Mouse (Mus musculus) bone marrow, adult 2 months (tissue): Measurements from ENCODE around the gene Gm6583. TPM values are rescaled to one million over a fixed set of nuclear protein-coding genes. Genes with fewer than 3 reads are reported as not detected.
"Not testable (repeated sequence)": the region's sequence is repeated elsewhere in the genome, so short reads cannot be mapped to it uniquely, and the experiment has no call there.

Source experiments
- H3K27ac ChIP-seq: fragments of 200-500 bp; 2 replicates; pipeline ENCODE4 v1.5.1; 2012; ENCODE audit warnings: low read depth, mild to moderate bottlenecking, control low read depth, inconsistent platforms, low read length; ENCODE audit not compliant: control insufficient read depth, poor library complexity, insufficient read depth
- H3K4me1 ChIP-seq: fragments of 200-500 bp; 2 replicates; pipeline ENCODE4 v1.6.1; 2011; ENCODE audit warnings: low read length; ENCODE audit not compliant: control insufficient read depth, insufficient read depth
- H3K4me3 ChIP-seq: fragments of 200-500 bp; replicated peaks from 2 replicates; pipeline ENCODE3; 2011; ENCODE audit warnings: mild to moderate bottlenecking, low read depth, low read length, control low read depth; ENCODE audit not compliant: control insufficient read depth
- CTCF ChIP-seq: fragments of 200-500 bp; IDR thresholded peaks from 2 replicates; pipeline ENCODE4 v1.5.1; 2011; ENCODE audit warnings: low read length, control low read depth; ENCODE audit not compliant: control insufficient read depth, insufficient read depth
- POLR2A ChIP-seq: fragments of 200-500 bp; IDR thresholded peaks from 2 replicates; pipeline ENCODE4 v1.6.1; 2011; ENCODE audit warnings: low read depth, mild to moderate bottlenecking, control low read depth, low read length, borderline replicate concordance; ENCODE audit not compliant: control insufficient read depth
- WGBS: fragments of 180-500 bp; shearing (Covaris S2); methylation state at CpG from one replicate; pipeline ENCODE4 v1.1.7; 2018; 5-methylcytosine and 5-hydroxymethylcytosine counted together
- polyA plus RNA-seq: library from polyadenylated mRNA; stranded (reverse); fragments of >200 nt; gene quantifications from 2 replicates; pipeline ENCODE4 v1.2.4, GENCODE M21; 2011; ENCODE audit warnings: low replicate concordance; ENCODE audit not compliant: missing spikeins, insufficient read depth, insufficient read length

Gm6583 gene
- polyA plus RNA-seq, 1 experiment: not detected

GRCm38 (mm10) chr5:112326446-112327009 lies 29.3 kb downstream of the Gm6583 start:
- 0 out of 2 replicates have a peak, but pooled peaks have one; percentile 1 for TF ChIP-seq POLR2A
- TF ChIP-seq CTCF: no peak
- Histone ChIP-seq H3K4me3 (peak overlapping the region; percentile 83), H3K27ac (peak overlapping the region; percentile 87), H3K4me1 (peaks cover 1% of the 10 kb centered on the region; the same call in 1 of the 2 replicates)
- 1% methylated on average over 33 of the region's 33 CpGs for WGBS

GRCm38 (mm10) chr5:112325546-112326445 lies 30.0 kb downstream of the Gm6583 start, which contains the start of gene Tfip11:
Gene Tfip11, plus strand, starts transcription at chr5:112326358.
- TF ChIP-seq CTCF (no peak), POLR2A (peak; percentile 84; the same call in 1 of the 2 replicates)
- WGBS: 4% methylated on average over 48 of the region's 48 CpGs
- Histone ChIP-seq H3K4me1 (peaks cover 1% of the 10 kb centered on the region; the same call in 1 of the 2 replicates), H3K4me3 (peak within 1 kb of the TSS; percentile 83), H3K27ac (peak within 1 kb of the TSS; percentile 87)

- H3K4me1 ChIP-seq: peaks cover 1% of the 10 kb centered on the region; the same call in 1 of the 2 replicates
- H3K27ac ChIP-seq: no peak overlapping the region; the same call in 1 of the 2 replicates
- peak overlapping the region; percentile 59 for H3K4me3 ChIP-seq
- 1% methylated on average over 24 of the region's 24 CpGs for WGBS
- no peak for TF ChIP-seq CTCF
- no peak for TF ChIP-seq POLR2A
These were observed 30.9 kb downstream of the Gm6583 start for GRCm38 (mm10) chr5:112324637-112325545.

GRCm38 (mm10) chr5:112323246-112323645 lies 32.6 kb downstream of the Gm6583 start:
- H3K4me1 ChIP-seq: peaks cover 1% of the 10 kb centered on the region; the same call in 1 of the 2 replicates
- TF ChIP-seq CTCF: no peak
- TF ChIP-seq POLR2A: no peak
- WGBS: 89% methylated on average over 6 of the region's 6 CpGs
- no peak overlapping the region for H3K4me3 ChIP-seq
- H3K27ac ChIP-seq: no peak overlapping the region

GRCm38 (mm10) chr5:112321376-112321775 lies 34.5 kb downstream of the Gm6583 start:
- Histone ChIP-seq H3K4me3 (no peak overlapping the region), H3K4me1 (peaks cover 1% of the 10 kb centered on the region; the same call in 1 of the 2 replicates), H3K27ac (no peak overlapping the region)
- TF ChIP-seq POLR2A (no peak), CTCF (no peak)
- 84% methylated on average over 4 of the region's 4 CpGs for WGBS

- 77% methylated on average over 6 of the region's 6 CpGs for WGBS
- no peak overlapping the region for H3K4me3 ChIP-seq
- no peak overlapping the region for H3K27ac ChIP-seq
- H3K4me1 ChIP-seq: peaks cover 1% of the 10 kb centered on the region; the same call in 1 of the 2 replicates
- TF ChIP-seq CTCF (no peak), POLR2A (no peak)
These were observed 34.9 kb downstream of the Gm6583 start for GRCm38 (mm10) chr5:112320936-112321335.

GRCm38 (mm10) chr5:112320379-112320778 lies 35.5 kb downstream of the Gm6583 start:
- 73% methylated on average over 5 of the region's 5 CpGs for WGBS
- no peaks in the 10 kb centered on the region; the same call in 1 of the 2 replicates for H3K4me1 ChIP-seq
- no peak for TF ChIP-seq POLR2A
- no peak overlapping the region for H3K27ac ChIP-seq
- H3K4me3 ChIP-seq: no peak overlapping the region

- H3K27ac ChIP-seq, H3K4me1 ChIP-seq: not testable (repeated sequence)
- WGBS: 61% methylated on average over 2 of the region's 2 CpGs
These were observed 36.5 kb downstream of the Gm6583 start for GRCm38 (mm10) chr5:112319343-112319742.

More at GRCm38 (mm10) chr5:112319343-112319742, 36.5 kb downstream of the Gm6583 start:
- H3K4me3 ChIP-seq: not testable (repeated sequence)
